Mouse (Mus musculus) megakaryocyte, embryonic 14.5 days (primary cell): ENCODE measurements at regions not wholly inside any gene's neighbourhood (a gene's known extent, or its start where the extent isn't known, plus 50 kb on each side); places are given as distances from the start of the nearest gene placed in this dataset.

Source experiments
- FLI1 ChIP-seq: IDR thresholded peaks from 2 replicates; pipeline ENCODE4 v1.6.1; 2012; ENCODE audit warnings: low read length, inconsistent platforms, mixed read lengths
- GATA1 ChIP-seq: IDR thresholded peaks from 3 replicates; pipeline ENCODE4 v1.6.1; 2012; ENCODE audit warnings: mixed read lengths, low read length, inconsistent platforms, borderline replicate concordance

GRCm38 (mm10) chr8:30152921-30153320 is 2705.5 kb downstream of the Poteg start:
- TF ChIP-seq FLI1: no peak
- no peak for TF ChIP-seq GATA1
